In the genomic region with DNA sequence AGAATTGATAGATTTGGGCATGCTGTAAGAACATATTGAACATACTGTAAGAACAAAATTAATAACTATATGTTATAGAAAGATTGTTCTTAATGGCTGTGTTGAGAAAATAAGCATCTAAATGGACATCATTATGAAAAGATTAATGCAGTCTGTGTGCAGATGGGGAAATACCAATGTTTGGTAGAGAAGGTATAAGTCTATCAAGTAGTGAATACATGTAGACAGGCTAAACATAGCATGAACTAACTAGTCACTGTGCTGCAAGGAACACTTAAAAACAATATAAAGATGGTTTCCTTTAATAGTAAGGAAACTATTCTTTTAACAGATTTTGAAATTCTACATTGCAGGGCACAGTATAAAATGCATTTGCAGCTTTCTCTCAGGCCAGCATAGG, we compare ENCODE assay signal across 11 mouse cellular contexts. TPM values are rescaled to one million over a fixed set of nuclear protein-coding genes. Genes with fewer than 3 reads are reported as not detected.
A peak's percentile ranks its signal among the peaks of the same experiment; 100 is the strongest.
DNase-seq lines count a peak whose midpoint lies in the region; ATAC-seq and TF ChIP-seq lines count a peak whose summit lies in the region.
"Had no signal": no experiment of that assay in that cellular context is flagged by ENCODE, and none has a peak within 500 bp of the region (broad histone marks: within the 10 kb centered on the region; RNA-seq: fewer than 3 reads in every experiment).

No protein-coding gene starts in this region.

- H3K9me3 ChIP-seq in heart, embryonic 11.5 days (replicated peaks; ENCODE audit: control insufficient read depth, low read length), result no peaks in the 10 kb centered on the region
- no peaks in the 10 kb centered on the region for H3K9me3 ChIP-seq in E14TG2a.4 (ENCODE audit: low read length)
- H3K9me3 ChIP-seq in hindbrain, embryonic 11.5 days (ENCODE audit: control insufficient read depth, low read length), result no peaks in the 10 kb centered on the region
- no peaks in the 10 kb centered on the region for H3K9me3 ChIP-seq in liver, embryonic 15.5 days (replicated peaks)
- H3K9me3 ChIP-seq: embryonic facial prominence, embryonic 15.5 days had no signal

- no peaks in the 10 kb centered on the region for H3K36me3 ChIP-seq in heart, embryonic 11.5 days (ENCODE audit: control insufficient read depth, insufficient read depth, low read length)
- no peaks in the 10 kb centered on the region for H3K36me3 ChIP-seq in E14TG2a.4 (ENCODE audit: insufficient read depth, low read length)
- no peaks in the 10 kb centered on the region for H3K36me3 ChIP-seq in hindbrain, embryonic 11.5 days (ENCODE audit: control insufficient read depth, insufficient read depth, low read length)
- H3K36me3 ChIP-seq in liver, embryonic 15.5 days (replicated peaks), result no peaks in the 10 kb centered on the region
- H3K36me3 ChIP-seq: embryonic facial prominence, embryonic 15.5 days had no signal

- TF ChIP-seq CTCF in E14TG2a.4 (conservative IDR thresholded peaks at IDR 0.05; ENCODE audit: low read length), result no peak

- peak overlapping the region; percentile 25; the same call in 1 of the 2 replicates for H3K4me3 ChIP-seq in heart, embryonic 11.5 days (ENCODE audit: low read depth, low read length)
- peak overlapping the region; percentile 46 for H3K4me3 ChIP-seq in E14TG2a.4 (replicated peaks; ENCODE audit: low read length)
- peak overlapping the region; percentile 21 for H3K4me3 ChIP-seq in hindbrain, embryonic 11.5 days (ENCODE audit: low read depth, low read length)
- 0 out of 2 replicates have a peak overlapping the region, but pooled peaks have one; percentile 9 for H3K4me3 ChIP-seq in liver, embryonic 15.5 days (replicated peaks)

- H3K27ac ChIP-seq in heart, embryonic 11.5 days (ENCODE audit: low read depth, low read length), result no peak overlapping the region
- H3K27ac ChIP-seq in hindbrain, embryonic 11.5 days (ENCODE audit: low read depth, low read length), result peak overlapping the region; percentile 74
- no peak overlapping the region for H3K27ac ChIP-seq in liver, embryonic 15.5 days (replicated peaks)
- H3K27ac ChIP-seq: embryonic facial prominence, embryonic 15.5 days had no signal

- peak overlapping the region; percentile 65 for H3K9ac ChIP-seq in heart, embryonic 11.5 days (ENCODE audit: low read depth, low read length)
- H3K9ac ChIP-seq in hindbrain, embryonic 11.5 days (ENCODE audit: low read depth, low read length), result peak overlapping the region; percentile 60; the same call in 1 of the 2 replicates
- H3K9ac ChIP-seq in liver, embryonic 15.5 days, result no peak overlapping the region
- H3K9ac ChIP-seq: embryonic facial prominence, embryonic 15.5 days had no signal

- intact Hi-C loops in heart, postnatal 14 days (cut with DNase I), result no loop called here

- ATAC-seq in heart, embryonic 11.5 days (replicated peaks; ENCODE audit: insufficient number of reproducible peaks, low FRiP score, low TSS enrichment), result no peak
- ATAC-seq in hindbrain, embryonic 11.5 days (ENCODE audit: low FRiP score), result no peak
- no peak for ATAC-seq in liver, embryonic 15.5 days (ENCODE audit: insufficient read depth)

- H3K27me3 ChIP-seq in heart, embryonic 11.5 days (ENCODE audit: control insufficient read depth, insufficient read depth, low read length), result no peaks in the 10 kb centered on the region
- H3K27me3 ChIP-seq in E14TG2a.4 (ENCODE audit: insufficient read depth, low read length), result no peaks in the 10 kb centered on the region
- H3K27me3 ChIP-seq in hindbrain, embryonic 11.5 days (ENCODE audit: control insufficient read depth, insufficient read depth, low read length), result no peaks in the 10 kb centered on the region
- H3K27me3 ChIP-seq in liver, embryonic 15.5 days, result no peaks in the 10 kb centered on the region
- H3K27me3 ChIP-seq: embryonic facial prominence, embryonic 15.5 days had no signal

- no peaks in the 10 kb centered on the region for H3K4me1 ChIP-seq in heart, embryonic 11.5 days (ENCODE audit: control insufficient read depth, insufficient read depth, low read length)
- H3K4me1 ChIP-seq in E14TG2a.4 (replicated peaks; ENCODE audit: low read depth, low read length), result peaks cover 47% of the 10 kb centered on the region
- H3K4me1 ChIP-seq in hindbrain, embryonic 11.5 days (replicated peaks; ENCODE audit: control insufficient read depth, insufficient read depth, low read length), result no peaks in the 10 kb centered on the region
- peaks cover 11% of the 10 kb centered on the region; the same call in 1 of the 2 replicates for H3K4me1 ChIP-seq in liver, embryonic 15.5 days (replicated peaks)
- H3K4me1 ChIP-seq: embryonic facial prominence, embryonic 15.5 days had no signal

- no peak for DNase-seq in heart, postnatal 14 days
- DNase-seq in hindbrain, embryonic 11.5 days (ENCODE audit: low spot score), result no peak
- DNase-seq in embryo, embryonic 10.5 days (ENCODE audit: low spot score), result no peak
- no peak for DNase-seq in adrenal gland, adult 18-20 months (ENCODE audit: low spot score in 2 of 2)
- DNase-seq in ovary, adult 18-20 months (ENCODE audit: low spot score), result no peak
- DNase-seq: lung, postnatal 36 days had no signal

- peak overlapping the region; percentile 64 for H3K4me2 ChIP-seq in heart, embryonic 11.5 days
- peak overlapping the region; percentile 40 for H3K4me2 ChIP-seq in hindbrain, embryonic 11.5 days (replicated peaks; ENCODE audit: low read depth, low read length)
- peak overlapping the region; percentile 45; the same call in 1 of the 2 replicates for H3K4me2 ChIP-seq in liver, embryonic 15.5 days

RNA-seq across cellular contexts. Expression of a gene that starts 39.6 kb away (rescaled TPM):
- 6.1 and 7.3 TPM in 2 replicates for polyA plus RNA-seq in heart, embryonic 11.5 days (2014; fragmentation: Nextera tagmentation; extraction: Ambion mirVana)
- total RNA-seq in heart, postnatal 14 days (2021), result under 1 TPM; 0.27 to 0.29 TPM
- 14.8 and 17.1 TPM in 2 replicates for polyA plus RNA-seq in hindbrain, embryonic 11.5 days (2014; fragmentation: Nextera tagmentation; extraction: Ambion mirVana)
- polyA plus RNA-seq in liver, embryonic 15.5 days (2015; fragmentation: Nextera tagmentation; extraction: Ambion mirVana), result 5.3 and 6.0 TPM in 2 replicates
- under 1 TPM in 1 of 2 experiments, not detected in 1; 0.06 TPM for total RNA-seq in adrenal gland, adult 18-20 months (2021)
- polyA plus RNA-seq: gonadal fat pad, adult 2 months had no signal
